Mouse (Mus musculus) limb, embryonic 15.5 days (tissue): ENCODE data around the gene Smim11. TPM values are rescaled to one million over a fixed set of nuclear protein-coding genes. Genes with fewer than 3 reads are reported as not detected.

Experiments used
- ATAC-seq: fragments of 200-750 bp; cut with Nextera tagmentation; 2 replicates; pipeline ENCODE4 v1.8.0; 2017; ENCODE audit warnings: low read depth, moderate TSS enrichment; ENCODE audit not compliant: insufficient number of reproducible peaks, low FRiP score, low TSS enrichment
- H3K27ac ChIP-seq: fragments of 300-500 bp; sonication (generic); 2 replicates; pipeline ENCODE4 v1.5.1; 2015; ENCODE audit warnings: moderate library complexity, mild to moderate bottlenecking, inconsistent platforms
- H3K27me3 ChIP-seq: fragments of 300-500 bp; sonication (generic); 2 replicates; pipeline ENCODE4 v1.6.1; 2015; ENCODE audit warnings: inconsistent platforms
- H3K36me3 ChIP-seq: fragments of 300-500 bp; sonication (generic); 2 replicates; pipeline ENCODE4 v1.6.1; 2015; ENCODE audit warnings: inconsistent platforms
- H3K4me1 ChIP-seq: fragments of 300-500 bp; sonication (generic); 2 replicates; pipeline ENCODE4 v1.6.1; 2015; ENCODE audit warnings: inconsistent platforms
- H3K4me2 ChIP-seq: fragments of 300-500 bp; sonication (generic); 2 replicates; pipeline ENCODE4 v1.6.1; 2015; ENCODE audit warnings: mild to moderate bottlenecking, inconsistent platforms
- H3K4me3 ChIP-seq: fragments of 300-500 bp; sonication (generic); 2 replicates; pipeline ENCODE4 v1.5.1; 2015; ENCODE audit warnings: mild to moderate bottlenecking, inconsistent platforms
- H3K9ac ChIP-seq: fragments of 300-500 bp; sonication (generic); 2 replicates; pipeline ENCODE4 v1.6.1; 2015; ENCODE audit warnings: inconsistent platforms
- H3K9me3 ChIP-seq: fragments of 300-500 bp; sonication (generic); 2 replicates; pipeline ENCODE4 v1.6.1; 2016; ENCODE audit warnings: inconsistent platforms
- WGBS: fragments of 180-500 bp; shearing (Covaris S2); methylation state at CpG from one replicate; pipeline ENCODE4 v1.1.7; 2015; 5-methylcytosine and 5-hydroxymethylcytosine counted together
- polyA plus RNA-seq: library from polyadenylated mRNA; unstranded; fragments of >200 nt; fragmentation: Nextera tagmentation; extraction: Ambion mirVana; gene quantifications from 2 replicates; pipeline ENCODE4 v1.2.1, GENCODE M21; 2015

The Smim11 gene
- polyA plus RNA-seq, 1 experiment from 2014 or later, result 138 TPM

DNA sequence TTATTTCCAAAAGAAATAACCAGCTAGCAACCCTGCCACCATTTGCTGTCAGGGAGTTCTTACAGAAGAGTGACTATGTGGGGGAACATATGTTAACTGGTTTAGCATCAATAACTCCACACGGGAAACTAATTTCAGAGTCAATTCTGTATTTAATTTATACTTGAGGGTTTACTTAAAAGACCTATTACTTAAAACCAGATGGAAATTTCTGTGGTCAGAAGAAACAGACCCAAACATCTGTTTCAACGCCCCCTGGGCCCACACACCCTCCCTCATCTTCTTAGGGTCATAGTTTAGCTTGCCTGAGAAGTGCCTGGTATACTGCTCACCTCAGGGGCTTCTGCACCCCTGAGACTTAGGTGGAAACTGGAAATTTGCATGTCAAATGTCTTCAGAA is 52.8 kb downstream of the Smim11 start:
- no peak for ATAC-seq
- H3K27ac ChIP-seq, result no peak overlapping the region
- peaks cover 29% of the 10 kb centered on the region for H3K27me3 ChIP-seq

DNA sequence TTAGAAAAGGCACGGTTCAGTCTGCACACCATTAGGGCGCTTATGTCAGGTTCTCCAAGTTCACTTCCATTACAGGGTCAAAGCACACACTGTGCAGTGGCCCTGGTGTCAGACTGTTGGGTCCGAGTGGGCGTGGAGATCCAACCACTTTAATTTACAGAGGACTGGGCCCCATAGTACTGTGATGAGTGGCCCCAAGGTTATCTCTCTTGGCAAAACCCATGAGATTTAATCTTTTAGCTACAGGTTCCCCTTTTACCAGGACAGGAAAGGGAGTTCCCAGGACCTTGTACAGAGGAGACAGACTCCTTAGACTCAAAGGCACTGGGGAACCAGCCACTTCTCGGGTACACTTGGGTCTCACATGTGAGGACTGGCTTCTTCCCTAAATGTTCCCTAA is 54.3 kb downstream of the Smim11 start:
- Histone ChIP-seq H3K9ac (no peak overlapping the region), H3K36me3 (no peaks in the 10 kb centered on the region), H3K27me3 (peaks cover 33% of the 10 kb centered on the region), H3K27ac (no peak overlapping the region), H3K4me3 (no peak overlapping the region), H3K9me3 (no peaks in the 10 kb centered on the region), H3K4me1 (peaks cover 25% of the 10 kb centered on the region), H3K4me2 (no peak overlapping the region)
- no peak for ATAC-seq
- 78% methylated on average over 5 of the region's 5 CpGs for WGBS

More for the DNA sequence above, 52.8 kb downstream of the Smim11 start:
- no peak overlapping the region for H3K4me2 ChIP-seq
- peaks cover 21% of the 10 kb centered on the region for H3K4me1 ChIP-seq
- no peak overlapping the region for H3K9ac ChIP-seq
- H3K36me3 ChIP-seq, result no peaks in the 10 kb centered on the region
- H3K9me3 ChIP-seq, result no peaks in the 10 kb centered on the region
- no peak overlapping the region for H3K4me3 ChIP-seq
- 19% methylated on average over 2 of the region's 2 CpGs for WGBS

DNA sequence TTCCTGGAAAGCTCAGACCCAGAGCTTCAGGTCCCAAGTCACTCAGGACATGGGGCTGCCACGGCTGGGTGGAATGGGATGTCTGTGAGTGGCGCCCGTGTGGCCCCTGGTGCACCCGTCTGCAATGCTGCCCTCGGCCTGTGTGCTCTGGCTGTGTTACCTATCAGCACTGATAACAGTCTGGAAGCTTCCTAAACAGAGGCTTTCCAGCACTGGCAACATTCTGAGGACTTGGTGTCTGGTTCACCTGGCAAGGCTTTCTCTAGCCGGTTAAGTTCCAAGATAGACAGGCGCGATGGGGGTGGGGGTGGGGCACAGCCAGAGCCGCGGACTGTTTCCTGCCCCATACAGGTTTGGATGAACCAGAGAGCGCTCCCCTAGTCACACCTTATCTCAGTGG is 54.9 kb downstream of the Smim11 start:
- Histone ChIP-seq H3K4me2 (no peak overlapping the region), H3K4me3 (no peak overlapping the region), H3K4me1 (peaks cover 25% of the 10 kb centered on the region), H3K9ac (no peak overlapping the region), H3K27me3 (peaks cover 37% of the 10 kb centered on the region), H3K27ac (no peak overlapping the region), H3K36me3 (no peaks in the 10 kb centered on the region), H3K9me3 (no peaks in the 10 kb centered on the region)
- WGBS, result 79% methylated on average over 11 of the region's 11 CpGs
- ATAC-seq, result no peak

DNA sequence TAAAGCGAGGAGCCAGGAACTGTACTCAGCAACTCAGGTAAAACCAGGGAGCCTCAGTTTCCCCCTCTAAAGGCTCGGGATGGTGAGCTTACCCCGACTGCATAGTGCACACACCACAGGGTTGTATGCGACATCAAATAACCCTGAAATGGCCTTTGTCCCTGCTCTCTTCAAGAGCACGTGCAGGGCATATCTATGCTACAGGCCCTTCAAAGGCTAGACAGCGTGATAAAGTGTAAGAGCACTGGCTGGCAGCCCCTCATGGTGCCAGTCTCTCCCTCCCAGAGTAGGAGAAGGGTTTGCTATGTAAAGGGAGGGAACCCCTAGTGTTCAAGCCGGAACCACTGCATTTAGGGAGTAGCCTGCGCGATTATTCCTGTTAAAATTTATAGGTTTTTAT is 55.9 kb downstream of the Smim11 start:
- Histone ChIP-seq H3K4me2 (no peak overlapping the region), H3K36me3 (no peaks in the 10 kb centered on the region), H3K27ac (no peak overlapping the region), H3K9ac (no peak overlapping the region), H3K4me1 (peaks cover 25% of the 10 kb centered on the region), H3K9me3 (no peaks in the 10 kb centered on the region), H3K27me3 (peaks cover 34% of the 10 kb centered on the region), H3K4me3 (no peak overlapping the region)
- 78% methylated on average over 9 of the region's 9 CpGs for WGBS
- ATAC-seq, result no peak

DNA sequence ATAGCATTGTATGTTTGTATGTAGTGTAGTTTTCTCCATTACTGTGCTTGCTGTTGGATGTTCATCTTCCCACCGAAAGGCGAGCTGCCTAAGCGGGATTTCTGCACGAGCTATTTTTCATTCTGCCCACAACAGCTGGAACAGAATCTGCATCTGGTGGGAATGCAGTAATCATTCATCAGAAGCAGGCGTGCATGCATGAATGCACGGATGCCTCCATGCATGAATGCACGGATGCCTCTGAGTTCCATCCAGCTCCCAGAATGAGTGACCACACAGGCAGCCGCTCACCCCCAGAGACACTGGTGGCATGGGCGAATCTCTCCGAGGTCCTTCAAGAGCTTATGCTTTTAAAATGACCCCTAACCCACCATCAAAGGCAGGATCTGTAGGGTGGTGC is 56.5 kb downstream of the Smim11 start:
- no peak overlapping the region for H3K9ac ChIP-seq
- H3K4me2 ChIP-seq, result no peak overlapping the region
- peaks cover 34% of the 10 kb centered on the region for H3K27me3 ChIP-seq
- H3K4me1 ChIP-seq, result peaks cover 25% of the 10 kb centered on the region
- no peaks in the 10 kb centered on the region for H3K36me3 ChIP-seq
- WGBS, result 69% methylated on average over 10 of the region's 10 CpGs
- ATAC-seq, result no peak
- no peaks in the 10 kb centered on the region for H3K9me3 ChIP-seq
- H3K4me3 ChIP-seq, result no peak overlapping the region
- no peak overlapping the region for H3K27ac ChIP-seq

DNA sequence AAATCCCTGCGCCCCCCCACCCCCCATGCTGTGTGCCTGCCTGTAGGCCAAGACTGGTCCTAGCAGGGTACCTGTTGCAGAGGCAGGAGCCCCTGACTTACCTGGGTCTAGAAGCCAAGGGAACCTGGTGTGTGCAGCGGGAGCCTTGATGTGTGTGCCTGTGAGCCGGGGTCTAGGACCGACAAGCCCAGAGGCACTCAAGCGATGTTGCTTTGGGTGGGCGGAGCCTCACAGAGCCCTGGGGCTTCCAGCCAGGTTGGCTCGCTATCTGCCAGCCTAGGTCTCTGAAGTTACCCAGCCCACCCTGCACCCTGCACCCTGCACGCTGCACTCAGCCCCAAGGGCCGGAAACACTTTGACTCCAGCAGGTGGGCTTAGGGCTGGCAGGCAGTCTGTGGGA is 57.6 kb downstream of the Smim11 start:
- Histone ChIP-seq H3K36me3 (no peaks in the 10 kb centered on the region), H3K27me3 (peaks cover 34% of the 10 kb centered on the region), H3K4me1 (peaks cover 20% of the 10 kb centered on the region), H3K9ac (no peak overlapping the region), H3K9me3 (no peaks in the 10 kb centered on the region), H3K4me3 (no peak overlapping the region), H3K27ac (no peak overlapping the region), H3K4me2 (no peak overlapping the region)
- 0 out of 2 replicates have a peak, but pooled peaks have one; percentile 40 for ATAC-seq
- WGBS, result 22% methylated on average over 9 of the region's 9 CpGs

DNA sequence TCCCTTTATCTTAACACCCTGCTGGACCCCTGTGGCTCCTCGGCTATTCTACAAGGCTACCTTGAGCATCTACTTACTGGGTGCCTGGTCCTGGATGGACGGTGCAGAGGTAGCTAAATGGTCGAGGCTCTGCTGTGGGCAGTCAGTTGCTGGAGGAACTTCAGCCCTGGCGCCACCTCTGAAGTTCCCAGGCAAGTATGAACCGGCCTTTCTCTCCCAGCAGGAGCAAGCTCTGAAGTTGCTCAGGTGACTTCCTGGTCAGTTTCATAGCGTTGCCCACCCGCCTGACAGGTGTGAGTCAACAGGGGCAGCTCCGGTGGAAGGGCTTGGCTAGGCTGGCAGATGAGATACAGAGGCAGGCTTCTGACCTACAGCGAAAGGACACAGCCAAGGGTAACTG is 58.1 kb downstream of the Smim11 start, which contains the start of gene Kcne1:
Gene Kcne1, minus strand, starts transcription at position 240 of the 400 bp plus-strand sequence.
- Histone ChIP-seq H3K4me1 (peaks cover 17% of the 10 kb centered on the region), H3K9me3 (no peaks in the 10 kb centered on the region), H3K27ac (no peak within 1 kb of the TSS), H3K9ac (no peak within 1 kb of the TSS), H3K4me3 (no peak within 1 kb of the TSS), H3K4me2 (no peak within 1 kb of the TSS), H3K27me3 (peaks cover 34% of the 10 kb centered on the region), H3K36me3 (no peaks in the 10 kb centered on the region)
- no peak for ATAC-seq
- WGBS, result 51% methylated on average over 9 of the region's 9 CpGs

DNA sequence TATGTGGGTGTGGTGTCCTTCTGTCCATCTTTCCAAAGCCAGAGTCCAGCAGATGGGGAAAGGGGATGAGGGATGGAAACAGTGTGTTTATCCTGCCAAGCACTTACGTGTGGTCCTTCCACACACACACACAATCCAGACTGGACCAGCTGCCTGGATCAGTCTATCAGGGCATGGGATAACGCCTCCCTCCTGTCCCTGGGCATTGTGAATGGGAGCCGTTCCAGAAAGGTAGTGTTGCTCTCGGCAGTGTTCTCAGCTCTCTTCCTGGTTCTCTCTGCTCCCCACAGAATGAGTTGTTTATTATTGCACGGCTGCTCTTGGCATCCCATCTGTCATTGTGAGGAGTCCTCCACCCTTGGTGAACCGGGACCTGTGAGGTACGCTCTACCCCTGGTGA is 59.6 kb downstream of the Smim11 start:
- H3K9me3 ChIP-seq, result no peaks in the 10 kb centered on the region
- WGBS, result 68% methylated on average over 7 of the region's 7 CpGs
- H3K4me3 ChIP-seq, result no peak overlapping the region
- H3K27me3 ChIP-seq, result peaks cover 28% of the 10 kb centered on the region
- H3K36me3 ChIP-seq, result no peaks in the 10 kb centered on the region
- H3K9ac ChIP-seq, result no peak overlapping the region
- no peak overlapping the region for H3K27ac ChIP-seq
- no peak overlapping the region for H3K4me2 ChIP-seq
- no peak for ATAC-seq
- peaks cover 14% of the 10 kb centered on the region for H3K4me1 ChIP-seq

Other genes starting within 250 kb of the Smim11 start
- gene Mrps6, start 243.0 kb upstream of the Smim11 start, polyA plus RNA-seq, result 82.0 and 93.0 TPM in 2 replicates
- gene Gm49711, start 243.0 kb upstream of the Smim11 start, polyA plus RNA-seq, result 0.27 TPM in 1 of 2 replicates, not detected in the other
- 6.2 and 7.8 TPM in 2 replicates for gene Slc5a3, start 243.0 kb upstream of the Smim11 start, polyA plus RNA-seq
- 0.18 TPM in 1 of 2 replicates, not detected in the other for gene Kcne2, start 8.9 kb upstream of the Smim11 start, polyA plus RNA-seq
- gene Fam243, start 20.2 kb downstream of the Smim11 start, polyA plus RNA-seq, result not detected in 2 replicates
- gene Kcne1, start 58.2 kb downstream of the Smim11 start, polyA plus RNA-seq, result 0.36 and 0.42 TPM in 2 replicates
- gene Rcan1, start 169.6 kb downstream of the Smim11 start, polyA plus RNA-seq, result 39.9 and 41.2 TPM in 2 replicates
- gene Clic6, start 184.4 kb downstream of the Smim11 start, polyA plus RNA-seq, result 1.1 and 1.4 TPM in 2 replicates